Mouse (Mus musculus) lung, adult 10 weeks (tissue): ENCODE results near the gene Calr. TPM values are rescaled to one million over a fixed set of nuclear protein-coding genes. Genes with fewer than 3 reads are reported as not detected.

Experiments
- polyA plus RNA-seq: library from polyadenylated mRNA; stranded (reverse); fragments of 350-450 nt; fragmentation: Illumina TruSeq; extraction: RNeasy Lipid Tissue Mini Kit (QIAGEN cat#74804); gene quantifications from one replicate; pipeline ENCODE4 v1.2.3, GENCODE M21; 2014; ENCODE audit warnings: low read depth, low replicate concordance; ENCODE audit not compliant: insufficient read depth

Calr gene
- polyA plus RNA-seq: 348 TPM

DNA sequence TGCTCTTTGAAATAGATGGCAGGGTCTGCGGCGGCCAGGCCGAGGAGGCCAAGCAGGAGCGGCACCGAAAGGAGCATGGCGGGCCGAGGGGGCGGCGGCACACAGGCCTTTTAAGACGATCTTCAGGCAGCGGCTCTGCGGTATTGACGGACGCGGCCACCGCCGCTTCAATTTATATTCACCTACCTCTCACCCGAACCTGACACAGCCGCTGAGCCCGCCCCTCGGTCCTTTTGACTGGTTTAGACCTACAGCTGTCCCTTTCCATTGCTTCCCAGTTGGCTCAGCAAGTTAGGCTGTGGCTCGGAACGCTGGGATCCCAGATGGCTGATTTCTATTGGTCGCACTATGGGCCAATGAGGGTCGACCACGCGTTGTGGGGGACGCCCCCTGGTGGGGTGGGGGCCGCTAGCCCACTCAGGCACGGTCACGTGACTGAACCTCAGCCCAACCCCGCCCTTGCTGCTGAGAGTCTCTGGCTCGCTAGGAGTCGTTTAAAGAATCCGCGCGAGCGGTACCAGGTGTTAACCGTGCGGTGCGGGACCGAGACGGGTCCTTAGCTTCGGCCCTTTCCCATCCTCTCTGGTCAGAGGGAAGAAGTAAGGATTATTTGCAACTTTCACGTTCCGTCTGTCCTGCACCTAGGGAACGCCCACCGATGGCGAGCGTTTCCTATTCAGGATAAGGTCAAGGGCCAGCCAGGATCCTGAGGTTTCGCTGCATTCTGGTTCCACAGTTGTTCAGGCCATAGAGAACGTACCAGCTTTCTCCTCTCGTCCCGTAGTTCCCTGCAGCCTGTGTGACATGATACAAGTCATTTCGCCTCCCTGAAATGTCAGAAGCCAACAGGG lies at the start of gene Calr:
Gene Calr, minus strand, starts transcription at position 213 of the 851 bp plus-strand sequence.

DNA sequence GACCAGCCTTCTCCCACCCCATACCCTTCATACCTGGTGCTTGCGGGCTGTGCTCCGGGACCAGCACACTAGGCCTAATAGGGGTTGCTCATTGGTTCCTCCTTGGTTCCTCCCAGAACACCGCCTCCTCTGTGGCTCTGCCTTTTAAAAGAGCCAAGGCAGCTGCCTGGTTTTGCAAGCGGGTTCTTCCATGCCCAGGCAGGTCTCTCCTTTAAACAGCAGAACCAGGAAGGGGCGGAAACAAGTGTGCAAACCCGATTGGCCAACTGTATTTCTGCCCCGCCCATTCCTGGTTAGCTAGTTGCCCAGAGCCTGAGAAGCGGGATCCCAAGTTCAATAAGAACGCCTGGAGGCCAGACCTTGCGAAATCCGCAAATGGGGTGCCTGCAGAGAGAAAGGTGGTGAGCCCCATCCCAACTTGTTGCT lies 47.0 kb upstream of the Calr start, which contains the start of gene Gcdh:
Gene Gcdh, minus strand, starts transcription at position 213 of the 426 bp plus-strand sequence.

DNA sequence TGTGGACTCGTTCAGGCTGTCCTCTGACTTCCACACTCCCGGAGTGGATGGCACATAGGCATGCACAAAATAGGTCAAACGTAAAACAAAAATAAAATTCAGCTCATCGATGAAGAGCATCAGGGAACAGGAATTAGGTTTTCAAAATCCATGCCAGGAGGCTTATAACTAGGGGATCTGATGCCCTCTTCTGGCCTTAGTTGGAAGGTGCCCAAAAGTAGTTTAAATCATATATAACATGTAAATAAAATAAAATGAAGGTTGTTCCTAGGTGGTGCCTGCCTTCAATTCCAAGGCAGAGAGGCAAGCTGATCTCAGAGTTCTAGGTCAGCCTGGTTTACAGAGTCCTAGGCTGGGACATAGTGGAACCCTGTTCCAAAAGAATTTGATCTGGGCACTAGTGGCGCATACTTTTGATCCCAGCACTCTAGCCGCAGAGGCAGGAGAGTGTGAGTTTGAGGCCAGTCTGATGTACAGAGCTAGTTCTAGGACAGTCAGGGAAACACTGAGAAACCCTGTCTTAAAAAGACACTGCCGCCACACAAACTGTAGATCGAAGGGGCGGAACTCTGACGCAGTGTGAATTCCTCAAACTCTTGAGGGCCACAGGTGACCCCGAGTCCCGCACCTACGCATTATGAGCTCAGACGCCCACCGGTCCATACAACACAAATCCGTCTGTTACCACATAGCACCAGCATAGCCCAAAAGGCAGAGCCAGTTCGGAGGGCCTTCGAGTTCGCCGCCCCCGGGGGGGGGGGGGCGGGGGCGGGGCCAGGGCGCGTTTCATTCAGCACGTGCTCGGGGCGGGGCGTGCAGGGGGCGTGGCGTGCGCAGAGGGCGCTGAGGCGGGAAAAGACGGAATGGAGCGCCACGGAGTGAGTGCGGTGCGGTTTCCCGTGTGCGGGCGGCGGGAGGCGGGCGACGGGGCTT lies 24.9 kb upstream of the Calr start, which contains the start of gene Syce2:
Gene Syce2, plus strand, starts transcription at position 736 of the 933 bp plus-strand sequence.

DNA sequence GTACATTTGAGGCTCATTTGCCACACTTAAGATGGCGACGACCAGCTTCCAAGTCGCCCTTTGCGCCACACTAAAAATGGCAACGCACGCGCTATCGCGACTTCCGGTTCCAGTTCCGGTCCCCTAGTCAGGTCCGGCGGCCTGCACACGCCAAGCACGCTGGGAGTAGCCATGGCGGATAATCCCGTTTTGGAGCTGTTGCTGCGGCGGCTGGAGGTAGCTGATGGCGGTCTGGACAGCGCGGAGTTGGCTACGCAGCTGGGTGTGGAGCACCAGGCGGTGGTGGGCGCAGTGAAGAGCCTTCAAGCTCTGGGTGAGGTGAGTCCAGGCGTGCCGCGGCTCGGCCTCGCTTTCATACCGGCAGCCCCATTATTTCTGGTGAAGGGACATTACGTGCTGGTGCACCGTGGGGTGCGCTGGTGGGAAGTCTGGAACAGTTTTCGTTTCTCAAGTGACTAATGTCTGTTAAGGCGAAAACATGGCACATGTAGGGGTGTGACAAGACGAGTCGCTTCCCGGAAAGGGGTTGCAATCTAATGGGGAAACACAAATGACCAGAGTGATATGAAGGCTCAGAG lies 10.2 kb upstream of the Calr start, which contains the start of gene Farsa:
Gene Farsa, plus strand, starts transcription at position 126 of the 578 bp plus-strand sequence.

DNA sequence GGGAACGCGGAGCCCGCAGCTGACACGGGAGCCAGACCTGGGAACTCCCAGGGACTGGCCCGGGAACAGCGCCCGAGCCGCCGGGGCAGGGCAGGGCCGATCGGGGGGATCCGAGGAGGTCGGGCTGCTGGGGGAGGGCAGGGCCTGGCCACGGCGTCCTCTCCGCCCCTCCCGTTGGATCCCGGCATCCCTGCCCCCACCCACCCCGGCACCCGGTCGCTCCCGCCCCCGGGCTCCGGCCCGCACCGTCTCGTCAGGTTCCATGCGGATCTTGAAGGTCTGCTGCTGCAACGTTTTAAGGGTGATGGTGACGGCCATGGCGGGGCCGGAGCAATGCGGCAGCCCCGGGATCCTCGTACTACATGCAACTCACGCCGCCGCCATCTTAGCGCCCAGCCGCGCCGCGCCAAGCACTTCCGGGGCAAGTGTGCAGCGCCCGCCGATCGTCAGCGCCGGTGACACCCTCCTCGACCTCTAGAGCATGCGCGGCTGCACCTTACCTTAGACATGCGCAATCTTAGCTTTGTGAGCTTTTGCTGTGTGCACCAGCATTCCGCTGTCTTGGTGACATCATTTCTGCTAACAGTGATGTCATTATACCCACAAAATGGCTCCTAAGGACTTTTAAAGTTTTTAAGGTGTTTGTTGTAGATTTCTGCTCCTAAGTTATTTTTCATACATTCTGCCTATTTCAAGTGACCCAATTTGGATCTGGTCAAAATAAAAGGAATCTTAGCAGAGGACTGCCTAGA lies 6.3 kb downstream of the Calr start, which contains the start of gene Rad23a:
Gene Rad23a, minus strand, starts transcription at position 418 of the 752 bp plus-strand sequence.

DNA sequence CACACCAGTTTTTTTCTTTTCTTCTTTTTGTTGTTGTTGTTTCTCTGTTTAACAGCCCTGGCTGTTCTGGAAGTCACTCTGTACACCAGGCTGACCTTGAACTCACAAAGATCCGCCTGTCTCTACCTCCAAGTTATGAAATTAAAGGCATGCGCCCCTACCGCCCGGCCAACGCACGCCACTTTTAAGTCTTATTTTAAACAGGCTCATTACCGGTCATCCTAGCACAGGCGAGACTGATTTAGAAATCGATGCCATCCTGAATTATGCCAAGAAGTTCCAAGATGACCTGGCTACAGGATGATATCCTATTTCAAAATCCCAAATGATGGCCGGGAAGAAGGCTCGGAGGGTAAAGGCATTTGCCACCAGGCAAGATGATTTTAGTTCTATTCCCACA lies 15.2 kb downstream of the Calr start, which contains the start of gene Gadd45gip1:
Gene Gadd45gip1, plus strand, starts transcription at position 33 of the 400 bp plus-strand sequence.

DNA sequence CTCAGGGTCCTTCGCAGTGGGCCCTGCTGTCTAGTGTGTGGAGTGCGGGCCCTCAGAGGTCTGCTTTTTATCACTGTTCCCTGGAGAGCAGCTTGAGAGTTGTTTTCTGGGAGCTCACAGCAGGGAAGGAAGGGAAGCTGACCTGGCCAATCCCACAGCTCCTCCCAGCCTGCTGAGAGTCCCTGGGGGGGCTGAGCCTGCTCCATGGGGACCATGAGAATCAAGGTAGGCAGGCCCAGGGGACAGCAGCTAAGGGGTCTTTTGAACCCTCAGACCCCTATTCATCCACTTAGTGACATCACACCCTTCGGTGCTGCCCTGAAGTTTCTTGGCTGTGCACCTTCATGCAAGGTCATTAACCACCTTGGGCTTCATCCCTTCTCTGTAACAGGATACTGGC lies 24.0 kb downstream of the Calr start, which contains the start of gene Dand5:
Gene Dand5, minus strand, starts transcription at position 101 of the 400 bp plus-strand sequence.

DNA sequence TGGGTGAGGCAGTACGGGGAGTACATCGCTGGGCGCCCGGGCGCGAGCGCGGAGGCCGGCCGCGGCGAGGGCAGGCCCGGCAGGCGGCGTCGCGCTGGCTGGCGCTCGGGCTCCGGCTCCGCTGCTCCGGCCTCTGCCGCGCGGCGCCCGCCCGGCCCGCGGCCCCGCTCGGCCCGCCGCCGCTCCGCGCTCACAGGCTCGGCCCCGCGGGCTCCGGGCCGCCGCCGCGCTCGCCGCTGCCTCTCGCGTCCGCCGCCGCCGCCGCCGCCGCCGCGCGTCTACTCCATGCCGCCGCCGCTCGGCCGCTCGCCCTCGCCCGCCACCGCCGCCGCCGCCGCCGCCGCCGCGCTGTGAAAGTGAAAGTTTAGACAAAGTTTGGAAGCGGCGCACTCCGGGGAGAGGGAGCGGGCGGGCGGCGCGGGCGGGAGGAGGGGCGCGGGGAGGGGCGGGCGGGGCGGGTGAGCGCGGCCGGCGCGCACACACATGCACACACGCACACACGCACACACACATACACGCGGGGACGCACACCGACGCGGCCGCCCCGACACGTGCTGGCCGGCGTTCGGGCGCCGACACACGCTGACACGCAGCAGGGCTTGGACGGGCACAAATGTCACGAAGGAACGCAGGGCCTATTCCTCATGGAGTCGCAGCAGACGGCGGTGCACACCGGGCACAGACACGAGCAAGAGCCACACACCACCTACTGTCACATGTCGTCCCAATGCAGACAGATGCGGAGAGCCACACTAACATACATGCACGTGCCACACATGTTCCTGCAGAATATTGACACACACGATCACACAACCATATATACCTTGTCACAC lies 46.5 kb downstream of the Calr start, which contains the start of gene Nfix:
Gene Nfix, minus strand, starts transcription at position 346 of the 833 bp plus-strand sequence.

Other genes starting within 250 kb of the Calr start
- 78.5 TPM for gene Ier2, start 184.1 kb downstream of the Calr start, polyA plus RNA-seq
- 35.5 TPM for gene Trmt1, start 160.6 kb downstream of the Calr start, polyA plus RNA-seq
- 19.5 TPM for gene Nacc1, start 159.1 kb downstream of the Calr start, polyA plus RNA-seq
- 11.6 TPM for gene Lyl1, start 145.5 kb downstream of the Calr start, polyA plus RNA-seq
- gene G430095P16Rik, start 123.9 kb downstream of the Calr start, polyA plus RNA-seq: 2.9 TPM
- gene Nfix, start 46.6 kb downstream of the Calr start, polyA plus RNA-seq: 17.5 TPM
- gene Dand5, start 24.1 kb downstream of the Calr start, polyA plus RNA-seq: 6.1 TPM
- gene Gadd45gip1, start 15.4 kb downstream of the Calr start, polyA plus RNA-seq: 12.6 TPM
- gene Rad23a, start 6.3 kb downstream of the Calr start, polyA plus RNA-seq: 43.6 TPM
- 20.7 TPM for gene Farsa, start 10.1 kb upstream of the Calr start, polyA plus RNA-seq
- gene Syce2, start 25.2 kb upstream of the Calr start, polyA plus RNA-seq: 6.5 TPM
- gene Gcdh, start 47.0 kb upstream of the Calr start, polyA plus RNA-seq: 19.6 TPM
- gene Klf1, start 55.0 kb upstream of the Calr start, polyA plus RNA-seq: 0.20 TPM
- 28.2 TPM for gene Dnase2a, start 61.6 kb upstream of the Calr start, polyA plus RNA-seq
- 0.09 TPM for gene Mast1, start 90.4 kb upstream of the Calr start, polyA plus RNA-seq
- not detected for gene Rtbdn, start 100.1 kb upstream of the Calr start, polyA plus RNA-seq
- gene Gm49661, start 122.5 kb upstream of the Calr start, polyA plus RNA-seq: not detected
- 256 TPM for gene Prdx2, start 122.7 kb upstream of the Calr start, polyA plus RNA-seq
- 36.8 TPM for gene Rnaseh2a, start 122.8 kb upstream of the Calr start, polyA plus RNA-seq
- gene Junb, start 131.8 kb upstream of the Calr start, polyA plus RNA-seq: 59.1 TPM
- 6.5 TPM for gene Hook2, start 143.7 kb upstream of the Calr start, polyA plus RNA-seq
- not detected for gene Best2, start 167.6 kb upstream of the Calr start, polyA plus RNA-seq
- 56.6 TPM for gene Asna1, start 178.3 kb upstream of the Calr start, polyA plus RNA-seq
- gene Trir, start 179.9 kb upstream of the Calr start, polyA plus RNA-seq: 138 TPM
- 14.4 TPM for gene Tnpo2, start 190.0 kb upstream of the Calr start, polyA plus RNA-seq
- gene Fbxw9, start 213.1 kb upstream of the Calr start, polyA plus RNA-seq: 13.7 TPM
- gene Gm5741, start 221.0 kb upstream of the Calr start, polyA plus RNA-seq: not detected
- 31.0 TPM for gene Dhps, start 224.8 kb upstream of the Calr start, polyA plus RNA-seq
- 89.8 TPM for gene Wdr83os, start 233.8 kb upstream of the Calr start, polyA plus RNA-seq
- gene Wdr83, start 234.4 kb upstream of the Calr start, polyA plus RNA-seq: 19.6 TPM
- 26.8 TPM for gene Man2b1, start 236.3 kb upstream of the Calr start, polyA plus RNA-seq